Comparison of ENCODE assay signal across 8 mouse cellular contexts in the genomic region with DNA sequence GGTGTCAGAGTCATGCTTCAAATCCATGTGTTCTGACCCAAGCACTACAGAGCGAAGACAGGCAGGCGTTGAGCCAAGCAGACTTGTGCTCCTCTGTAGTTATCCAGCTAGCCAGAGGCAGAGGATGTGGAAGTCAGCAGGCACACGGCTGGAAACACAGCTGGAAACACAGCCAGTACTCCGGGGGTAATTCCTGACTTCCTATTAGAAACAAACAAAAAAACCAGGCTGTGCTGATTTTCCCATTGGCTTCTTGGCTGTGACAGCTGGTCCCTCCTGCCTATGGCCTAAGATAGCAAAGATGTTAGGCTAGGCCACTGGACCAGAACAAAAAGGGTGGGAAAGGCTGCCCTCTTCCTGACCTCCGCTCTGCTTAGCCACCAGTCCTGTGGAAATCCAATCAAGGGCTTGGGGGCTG.
DNase-seq lines count a peak whose midpoint lies in the region; ATAC-seq lines count a peak whose summit lies in the region.

No protein-coding gene starts in this region.

- ATAC-seq in forebrain, embryonic 11.5 days (replicated peaks; ENCODE audit: low FRiP score): no peak

- no peak for DNase-seq in forebrain, embryonic 10.5 days (ENCODE audit: extremely low spot score, low spot score)
- no peak for DNase-seq in forebrain, embryonic 11.5 days (ENCODE audit: low spot score)
- DNase-seq in ES-CJ7 (ENCODE audit: low read depth, low spot score): peak; percentile 4
- DNase-seq in heart, adult 8-10 months (ENCODE audit: low spot score): peak; percentile 51
- DNase-seq in kidney, postnatal 10 days: peak; percentile 65
- DNase-seq in spleen, postnatal 14 days (ENCODE audit: low spot score in 2 of 2): no peak
- DNase-seq in liver: no peak
- DNase-seq in layer of hippocampus, postnatal 14 days (ENCODE audit: low spot score in 2 of 2): no peak

- no peak overlapping the region for H3K9ac ChIP-seq in forebrain, embryonic 11.5 days (ENCODE audit: low read length)

- H3K4me3 ChIP-seq in forebrain, embryonic 10.5 days: no peak overlapping the region
- H3K4me3 ChIP-seq in forebrain, embryonic 11.5 days (ENCODE audit: low read depth, low read length): no peak overlapping the region

- 23% methylated on average over 5 of the region's 5 CpGs for WGBS in forebrain, embryonic 10.5 days
- 20% methylated on average over 5 of the region's 5 CpGs for WGBS in forebrain, embryonic 11.5 days

- no peaks in the 10 kb centered on the region for H3K9me3 ChIP-seq in forebrain, embryonic 10.5 days
- H3K9me3 ChIP-seq in forebrain, embryonic 11.5 days (ENCODE audit: control insufficient read depth, low read length): no peaks in the 10 kb centered on the region

- H3K36me3 ChIP-seq in forebrain, embryonic 10.5 days (replicated peaks): no peaks in the 10 kb centered on the region
- no peaks in the 10 kb centered on the region for H3K36me3 ChIP-seq in forebrain, embryonic 11.5 days (ENCODE audit: control insufficient read depth, insufficient read depth, low read length)

- peaks cover 17% of the 10 kb centered on the region; the same call in 1 of the 2 replicates for H3K27me3 ChIP-seq in forebrain, embryonic 10.5 days (ENCODE audit: poor library complexity, severe bottlenecking)
- H3K27me3 ChIP-seq in forebrain, embryonic 11.5 days (ENCODE audit: control insufficient read depth, insufficient read depth, low read length): no peaks in the 10 kb centered on the region

- H3K4me2 ChIP-seq in forebrain, embryonic 11.5 days (ENCODE audit: low read depth, low read length, severe bottlenecking): no peak overlapping the region

- peaks cover 47% of the 10 kb centered on the region for H3K4me1 ChIP-seq in forebrain, embryonic 10.5 days
- 0 out of 2 replicates have a peak, but pooled peaks cover 2% of the 10 kb centered on the region for H3K4me1 ChIP-seq in forebrain, embryonic 11.5 days (replicated peaks; ENCODE audit: control insufficient read depth, insufficient read depth, low read length)

- H3K27ac ChIP-seq in forebrain, embryonic 10.5 days: peak overlapping the region; percentile 76
- H3K27ac ChIP-seq in forebrain, embryonic 11.5 days (ENCODE audit: low read depth, low read length): no peak overlapping the region

Comparison
In these comparisons a context has a peak if more than half of its experiments do, and no peak if none do; other contexts are left out.
1. DNase-seq: peak in ES-CJ7 (single experiment), heart, adult 8-10 months (single experiment) and kidney, postnatal 10 days (single experiment); none in forebrain, embryonic 10.5 days (single experiment), forebrain, embryonic 11.5 days (single experiment), spleen, postnatal 14 days (0 of 2), liver (single experiment) and layer of hippocampus, postnatal 14 days (0 of 2).